Mouse (Mus musculus) thymus, postnatal 0 days (tissue): ENCODE measurements at regions not wholly inside any gene's neighbourhood (a gene's known extent, or its start where the extent isn't known, plus 50 kb on each side); places are given as distances from the start of the nearest gene placed in this dataset.
A peak's percentile ranks its signal among the peaks of the same experiment; 100 is the strongest.

ENCODE experiments used
- DNase-seq: peaks from one replicate; pipeline ENCODE4 v3.0.0-alpha.2; 2015; ENCODE audit warnings: low spot score

GRCm38 (mm10) chr5:112166410-112167175 lies 85.7 kb downstream of the Cryba4 start:
- DNase-seq: no peak

- DNase-seq: no peak
Observed at GRCm38 (mm10) chr5:112167790-112168189, 84.5 kb downstream of the Cryba4 start.

- DNase-seq: no peak
Observed at GRCm38 (mm10) chr5:112171325-112171724, 81.0 kb downstream of the Cryba4 start.

GRCm38 (mm10) chr5:112179213-112180057 lies 72.9 kb downstream of the Cryba4 start:
- peak; percentile 66 for DNase-seq

GRCm38 (mm10) chr5:112182775-112183174 lies 69.5 kb downstream of the Cryba4 start:
- DNase-seq: peak; percentile 52

- no peak for DNase-seq
Observed at GRCm38 (mm10) chr5:112195667-112196066, 56.7 kb downstream of the Cryba4 start.
